Mouse (Mus musculus) forebrain, embryonic 14.5 days (tissue): ENCODE results near the gene Bricd5. TPM values are rescaled to one million over a fixed set of nuclear protein-coding genes. Genes with fewer than 3 reads are reported as not detected.

Experiments used
- ATAC-seq: fragments of 200-750 bp; cut with Nextera tagmentation; 2 replicates; pipeline ENCODE4 v1.8.0; 2017; ENCODE audit warnings: mild to moderate bottlenecking, moderate library complexity
- DNase-seq: peaks from one replicate; pipeline ENCODE4 v3.0.0-alpha.2; 2015; ENCODE audit warnings: low spot score
- H3K27ac ChIP-seq: fragments of 300-500 bp; sonication (generic); 2 replicates; pipeline ENCODE4 v1.5.1; 2014; ENCODE audit warnings: low read depth, mild to moderate bottlenecking, control low read depth, low read length, moderate library complexity
- H3K27me3 ChIP-seq: fragments of 300-500 bp; sonication (generic); replicated peaks from 2 replicates; pipeline ENCODE4 v1.6.1; 2014; ENCODE audit warnings: low read length, control low read depth, mixed read lengths; ENCODE audit not compliant: control insufficient read depth, insufficient read depth
- H3K36me3 ChIP-seq: fragments of 300-500 bp; sonication (generic); 2 replicates; pipeline ENCODE4 v1.6.1; 2014; ENCODE audit warnings: low read length, control low read depth; ENCODE audit not compliant: control insufficient read depth, insufficient read depth
- H3K4me1 ChIP-seq: fragments of 300-500 bp; sonication (generic); 2 replicates; pipeline ENCODE4 v1.6.1; 2014; ENCODE audit warnings: antibody characterized with exemption, low read length, control low read depth; ENCODE audit not compliant: control insufficient read depth, insufficient read depth
- H3K4me2 ChIP-seq: fragments of 300-500 bp; sonication (generic); 2 replicates; pipeline ENCODE4 v1.6.1; 2014; ENCODE audit warnings: mild to moderate bottlenecking, control low read depth, low read length
- H3K4me3 ChIP-seq: fragments of 300-500 bp; sonication (generic); 2 replicates; pipeline ENCODE4 v1.5.1; 2014; ENCODE audit warnings: low read depth, low read length, control low read depth
- H3K9ac ChIP-seq: fragments of 300-500 bp; sonication (generic); 2 replicates; pipeline ENCODE4 v1.6.1; 2014; ENCODE audit warnings: mild to moderate bottlenecking, low read length, control low read depth, moderate library complexity
- H3K9me3 ChIP-seq: fragments of 300-500 bp; sonication (generic); replicated peaks from 2 replicates; pipeline ENCODE4 v1.6.1; 2016; ENCODE audit warnings: low read length, control low read depth, mixed read lengths; ENCODE audit not compliant: control insufficient read depth
- WGBS: fragments of 180-500 bp; shearing (Covaris S2); extraction: QIAGEN DNeasy Blood & Tissue Kit; methylation state at CpG from one replicate; pipeline ENCODE4 v1.1.7; 2014; 5-methylcytosine and 5-hydroxymethylcytosine counted together
- polyA plus RNA-seq: library from polyadenylated mRNA; unstranded; fragments of >200 nt; fragmentation: Nextera tagmentation; extraction: Ambion mirVana; gene quantifications from 2 replicates; pipeline ENCODE4 v1.2.1, GENCODE M21; 2014

Gene Bricd5
- polyA plus RNA-seq, 1 experiment from 2014 or later: 0.38 TPM

DNA sequence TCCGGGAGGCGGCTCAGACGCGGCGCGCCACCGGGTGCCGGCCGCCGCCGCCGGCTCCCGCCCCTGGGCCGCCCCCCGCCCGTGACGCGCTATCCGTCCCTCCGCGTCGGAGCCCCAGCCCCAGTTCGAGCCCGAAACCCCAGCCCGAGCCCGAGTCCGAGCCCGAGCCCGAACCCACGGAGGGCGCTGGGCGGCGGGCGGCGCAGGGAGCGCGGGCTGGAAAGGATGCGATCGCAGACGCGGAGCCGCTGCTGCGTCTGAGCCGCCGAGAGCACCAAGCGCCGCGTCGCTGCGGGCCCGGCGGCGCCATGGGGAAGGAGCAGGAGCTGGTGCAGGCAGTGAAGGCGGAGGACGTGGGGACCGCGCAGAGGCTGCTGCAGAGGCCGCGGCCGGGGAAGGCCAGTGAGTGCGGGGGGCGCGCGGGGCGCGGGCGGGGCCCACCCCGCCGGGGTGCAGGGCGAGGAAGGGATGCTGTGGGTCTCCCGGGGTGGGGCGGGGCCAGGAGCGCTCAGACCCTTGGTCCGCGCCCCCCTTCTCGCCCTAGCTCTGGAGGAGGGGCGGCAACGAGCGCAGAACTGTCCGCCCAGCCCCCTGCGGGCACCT lies 15.1 kb downstream of the Bricd5 start:
- WGBS: 2% methylated on average over 39 of the region's 81 CpGs

DNA sequence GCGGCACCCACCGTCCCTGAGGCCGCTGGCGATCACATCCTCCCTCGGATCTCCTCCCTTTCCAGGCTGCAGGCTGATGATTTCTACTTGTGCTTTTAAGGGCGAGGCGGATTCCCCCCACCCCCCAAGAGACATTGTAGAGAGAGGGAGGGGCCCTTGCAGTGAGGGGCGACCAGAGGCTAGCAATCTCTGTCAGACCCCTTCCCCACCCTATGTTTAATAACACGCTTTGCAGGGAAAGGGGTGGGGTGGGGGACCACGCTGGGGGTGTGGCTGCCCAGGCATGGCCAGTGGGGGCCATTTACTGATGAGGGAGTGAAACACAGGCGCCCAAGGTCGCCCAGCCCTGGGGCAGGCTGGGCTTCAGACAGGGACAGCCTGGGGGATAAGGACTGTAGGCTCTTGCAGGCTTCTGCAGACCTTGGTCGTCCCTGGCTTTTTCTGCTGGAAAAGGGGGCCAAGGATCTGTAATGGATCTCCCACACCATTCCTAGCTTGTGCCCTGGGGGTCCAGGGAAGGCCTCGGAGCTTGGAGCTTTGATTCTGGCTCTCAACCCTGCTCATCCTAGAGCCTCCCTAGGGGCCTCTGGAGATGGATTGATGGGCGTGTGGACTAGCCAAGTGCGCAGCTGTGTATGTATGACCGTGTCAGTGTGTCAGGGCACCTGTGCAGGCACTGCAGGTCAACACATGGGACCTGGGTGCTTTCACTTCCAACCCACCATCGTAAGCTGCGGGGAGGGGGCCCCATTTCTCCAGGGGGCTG lies 15.8 kb downstream of the Bricd5 start:
- ATAC-seq (peak; percentile 22), DNase-seq (no peak)
- 20% methylated on average over 19 of the region's 19 CpGs for WGBS
- no peaks in the 10 kb centered on the region for H3K9me3 ChIP-seq
- H3K27ac ChIP-seq: peak overlapping the region; percentile 92
- peak overlapping the region; percentile 82 for H3K4me2 ChIP-seq
- no peaks in the 10 kb centered on the region for H3K27me3 ChIP-seq
- H3K4me3 ChIP-seq: peak overlapping the region; percentile 87
- no peaks in the 10 kb centered on the region for H3K36me3 ChIP-seq
- H3K4me1 ChIP-seq: peaks cover 26% of the 10 kb centered on the region
- H3K9ac ChIP-seq: peak overlapping the region; percentile 94

More for the DNA sequence above, 15.1 kb downstream of the Bricd5 start:
- Histone ChIP-seq H3K4me1 (peaks cover 26% of the 10 kb centered on the region), H3K4me2 (peak overlapping the region; percentile 82), H3K27me3 (no peaks in the 10 kb centered on the region), H3K9me3 (no peaks in the 10 kb centered on the region), H3K9ac (peak overlapping the region; percentile 94), H3K36me3 (no peaks in the 10 kb centered on the region), H3K27ac (peak overlapping the region; percentile 92), H3K4me3 (peak overlapping the region; percentile 87)
- ATAC-seq: peak; percentile 71
- DNase-seq: peak; percentile 57

- Histone ChIP-seq H3K9me3 (no peaks in the 10 kb centered on the region), H3K9ac (no peak overlapping the region), H3K4me2 (peak overlapping the region; percentile 82; the same call in 1 of the 2 replicates), H3K4me3 (no peak overlapping the region), H3K27me3 (no peaks in the 10 kb centered on the region), H3K4me1 (peaks cover 24% of the 10 kb centered on the region), H3K27ac (0 out of 2 replicates have a peak overlapping the region, but pooled peaks have one; percentile 44), H3K36me3 (no peaks in the 10 kb centered on the region)
- whole genome bisulfite sequencing: 56% methylated on average over 4 of the region's 4 CpGs
- DNase-seq: peak; percentile 55
- no peak for ATAC-seq
Observed at GRCm38 (mm10) chr17:24490399-24490798, 16.7 kb downstream of the Bricd5 start.

GRCm38 (mm10) chr17:24494627-24495335 lies 21.1 kb downstream of the Bricd5 start:
- 37% methylated on average over 2 of the region's 2 CpGs for WGBS
- Histone ChIP-seq H3K4me3 (no peak overlapping the region), H3K4me2 (no peak overlapping the region), H3K4me1 (peaks cover 9% of the 10 kb centered on the region; the same call in 1 of the 2 replicates), H3K27ac (no peak overlapping the region), H3K36me3 (peaks cover 39% of the 10 kb centered on the region), H3K27me3 (no peaks in the 10 kb centered on the region), H3K9ac (no peak overlapping the region), H3K9me3 (no peaks in the 10 kb centered on the region)
- ATAC-seq (no peak), DNase-seq (peak; percentile 70)

DNA sequence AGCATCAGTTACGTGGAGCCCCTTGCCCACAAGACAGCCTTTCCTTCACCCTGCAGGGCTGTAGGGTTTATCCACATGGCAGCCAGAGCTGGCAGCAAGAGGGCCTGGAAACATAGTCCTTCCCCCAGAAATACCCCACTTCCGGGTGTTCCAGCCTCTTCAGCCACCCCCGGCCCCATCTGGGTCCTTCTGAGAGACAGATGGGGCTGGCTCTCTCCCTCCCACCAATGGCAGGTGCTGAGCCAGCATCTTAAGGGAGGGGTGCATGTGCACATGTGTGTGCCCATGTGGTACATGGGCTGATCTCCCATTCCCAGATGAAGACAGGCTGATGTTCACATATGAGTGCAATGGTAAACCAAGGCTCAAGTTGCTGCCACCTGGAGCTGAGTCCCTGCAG lies 21.8 kb downstream of the Bricd5 start:
- Histone ChIP-seq H3K4me3 (no peak overlapping the region), H3K9ac (no peak overlapping the region), H3K27ac (no peak overlapping the region), H3K36me3 (peaks cover 43% of the 10 kb centered on the region), H3K9me3 (no peaks in the 10 kb centered on the region), H3K27me3 (no peaks in the 10 kb centered on the region), H3K4me2 (no peak overlapping the region), H3K4me1 (peaks cover 3% of the 10 kb centered on the region; the same call in 1 of the 2 replicates)
- 83% methylated on average over 3 of the region's 3 CpGs for WGBS
- ATAC-seq: peak; percentile 51; the same call in 1 of the 2 replicates
- no peak for DNase-seq

- H3K36me3 ChIP-seq: peaks cover 49% of the 10 kb centered on the region
- H3K4me2 ChIP-seq: no peak overlapping the region
- WGBS: 75% methylated on average over 1 of the region's 1 CpGs
- no peak overlapping the region for H3K27ac ChIP-seq
- H3K27me3 ChIP-seq: no peaks in the 10 kb centered on the region
- DNase-seq: no peak
- no peak for ATAC-seq
- H3K4me1 ChIP-seq: no peaks in the 10 kb centered on the region
- no peak overlapping the region for H3K9ac ChIP-seq
- H3K9me3 ChIP-seq: no peaks in the 10 kb centered on the region
- no peak overlapping the region for H3K4me3 ChIP-seq
Observed at GRCm38 (mm10) chr17:24496026-24496425, 22.3 kb downstream of the Bricd5 start.

DNA sequence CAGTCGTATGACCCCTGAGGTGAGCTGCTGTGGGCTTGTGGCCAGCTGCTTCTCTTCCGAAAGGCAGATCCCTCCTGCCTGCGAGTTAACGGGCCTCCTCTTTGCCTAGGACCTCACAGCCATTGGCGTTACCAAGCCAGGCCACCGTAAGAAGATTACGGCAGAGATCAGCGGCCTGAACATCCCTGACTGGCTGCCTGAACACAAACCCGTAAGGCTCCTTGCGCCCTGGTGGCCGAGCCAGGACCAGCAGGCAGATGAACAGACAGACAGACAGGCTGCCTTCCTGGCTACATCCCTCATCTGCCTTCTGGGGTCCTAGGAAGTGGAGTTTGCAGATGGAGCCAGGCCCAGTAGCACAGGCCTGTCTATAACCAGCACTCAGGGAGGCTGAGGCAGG lies 28.5 kb downstream of the Bricd5 start:
- peaks cover 95% of the 10 kb centered on the region for H3K36me3 ChIP-seq
- H3K9ac ChIP-seq: no peak overlapping the region
- H3K9me3 ChIP-seq: no peaks in the 10 kb centered on the region
- H3K4me2 ChIP-seq: no peak overlapping the region
- DNase-seq (no peak), ATAC-seq (no peak)
- no peak overlapping the region for H3K27ac ChIP-seq
- no peak overlapping the region for H3K4me3 ChIP-seq
- WGBS: 37% methylated on average over 11 of the region's 11 CpGs
- no peaks in the 10 kb centered on the region for H3K27me3 ChIP-seq
- H3K4me1 ChIP-seq: no peaks in the 10 kb centered on the region

DNA sequence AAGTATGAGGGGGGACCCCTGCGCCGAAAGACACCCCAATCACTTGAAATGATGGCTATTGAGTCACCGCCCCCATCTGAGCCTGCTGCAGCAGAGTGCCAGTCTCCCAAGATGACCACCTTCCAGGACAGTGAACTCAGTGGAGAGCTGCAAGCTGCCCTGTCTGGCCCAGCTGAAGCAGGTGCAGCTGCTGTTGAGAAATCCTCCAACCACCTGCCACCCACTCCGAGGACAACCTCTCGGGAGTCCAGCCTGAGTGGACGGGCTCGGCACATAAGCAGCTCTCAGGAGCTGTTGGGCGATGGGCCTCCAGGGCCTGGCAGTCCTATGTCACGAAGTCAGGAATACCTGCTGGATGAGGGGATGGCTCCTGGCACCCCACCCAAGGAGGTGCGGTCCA lies 30.4 kb downstream of the Bricd5 start:
- Histone ChIP-seq H3K4me3 (no peak overlapping the region), H3K27ac (no peak overlapping the region), H3K4me1 (no peaks in the 10 kb centered on the region), H3K9me3 (no peaks in the 10 kb centered on the region), H3K4me2 (no peak overlapping the region), H3K27me3 (no peaks in the 10 kb centered on the region), H3K36me3 (peaks cover 96% of the 10 kb centered on the region), H3K9ac (no peak overlapping the region)
- no peak for DNase-seq
- WGBS: 92% methylated on average over 10 of the region's 10 CpGs
- no peak for ATAC-seq
